Mouse (Mus musculus): Measurements from ENCODE around the gene Celsr1. TPM values are rescaled to one million over a fixed set of nuclear protein-coding genes. Genes with fewer than 3 reads are reported as not detected.

Gene Celsr1
- total and polyA plus RNA-seq, 3 experiments, result not detected

GRCm38 (mm10) chr15:86074171-86074937 is 40.8 kb upstream of the Celsr1 start:
- H3K4me3 ChIP-seq (replicated peaks in 1 of 3; ENCODE audit: low read depth in 2 of 3, low read length in 2 of 3, poor library complexity in 1 of 3), result no peak overlapping the region
- H3K9ac ChIP-seq (ENCODE audit: insufficient read depth, low read depth), result no peak overlapping the region
- no peaks in the 10 kb centered on the region for H3K36me3 ChIP-seq (replicated peaks in 1 of 2; ENCODE audit: control insufficient read depth in 1 of 2, insufficient read depth in 1 of 2, low read length in 1 of 2)
- dilution Hi-C loops (cut with MboI; ENCODE audit: extremely low pct_ligation_motif_present, extremely low pct_unique_long_range_greater_than_20kb, low sequenced_read_pairs) (no loop called here), in situ Hi-C loops (cut with MboI; ENCODE audit: low pct_ligation_motif_present, low pct_unique_long_range_greater_than_20kb, low sequenced_read_pairs) (no loop called here)
- H3K27ac ChIP-seq (ENCODE audit: insufficient read depth, low read depth), result no peak overlapping the region
- H3K4me2 ChIP-seq (ENCODE audit: insufficient read depth, low read depth, poor library complexity, severe bottlenecking), result no peak overlapping the region
- H3K79me2 ChIP-seq (replicated peaks; ENCODE audit: control insufficient read depth, extremely low read depth, insufficient read depth, poor library complexity, severe bottlenecking), result no peaks in the 10 kb centered on the region
- TF ChIP-seq ZMIZ1 (IDR thresholded peaks at IDR 0.05; ENCODE audit: low read depth, low read length), result no peak
- TF ChIP-seq TBP (conservative IDR thresholded peaks at IDR 0.05; ENCODE audit: low read depth, low read length), result no peak
- TF ChIP-seq CHD2 (IDR thresholded peaks at IDR 0.05; ENCODE audit: low read length), result no peak
- TF ChIP-seq KAT2A (IDR thresholded peaks at IDR 0.05; ENCODE audit: insufficient replicate concordance, low read length), result no peak
- no peak for TF ChIP-seq RCOR1 (conservative IDR thresholded peaks at IDR 0.05; ENCODE audit: low read depth, low read length)
- no peak for TF ChIP-seq HCFC1 (IDR thresholded peaks at IDR 0.05; ENCODE audit: low read depth, low read length)
- TF ChIP-seq MEF2A (IDR thresholded peaks at IDR 0.05; ENCODE audit: borderline replicate concordance, low read depth, low read length), result no peak
- H3K9me3 ChIP-seq (replicated peaks; ENCODE audit: low read length), result no peaks in the 10 kb centered on the region
- H3K27me3 ChIP-seq (replicated peaks), result peaks cover 22% of the 10 kb centered on the region
- H3K4me1 ChIP-seq (ENCODE audit: control insufficient read depth in 1 of 2, insufficient read depth in 2 of 2), result peaks cover 2 to 35% of the 10 kb centered on the region in 2 experiments
- no peak for DNase-seq (ENCODE audit: extremely low read depth)

DNA sequence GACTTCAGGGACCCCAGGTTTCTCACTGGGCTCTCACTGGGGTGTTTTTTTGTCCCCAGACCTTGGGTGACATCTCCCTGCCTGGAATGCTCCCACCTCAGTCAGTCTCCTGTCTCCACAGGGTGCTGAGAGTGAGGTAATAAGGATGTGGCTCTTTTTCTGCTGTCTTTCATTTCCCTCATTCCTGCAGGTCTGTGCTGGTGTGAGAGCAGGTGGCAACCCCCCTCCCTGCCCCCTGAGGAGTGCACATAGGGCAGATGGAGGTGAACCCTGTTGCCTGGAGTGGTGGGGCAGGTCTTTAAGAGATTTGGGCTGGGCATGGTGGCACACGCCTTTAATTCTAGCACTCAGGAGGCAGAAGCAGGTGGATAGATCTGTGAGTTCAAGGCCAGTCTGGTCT is 37.6 kb upstream of the Celsr1 start:
- Histone ChIP-seq H3K27me3 (replicated peaks) (peaks cover 10% of the 10 kb centered on the region), H3K27ac (ENCODE audit: insufficient read depth, low read depth) (no peak overlapping the region), H3K36me3 (replicated peaks in 1 of 2; ENCODE audit: control insufficient read depth in 1 of 2, insufficient read depth in 1 of 2, low read length in 1 of 2) (no peaks in the 10 kb centered on the region), H3K4me3 (replicated peaks in 1 of 3; ENCODE audit: low read depth in 2 of 3, low read length in 2 of 3, poor library complexity in 1 of 3) (no peak overlapping the region), H3K79me2 (replicated peaks; ENCODE audit: control insufficient read depth, extremely low read depth, insufficient read depth, poor library complexity, severe bottlenecking) (no peaks in the 10 kb centered on the region), H3K9me3 (replicated peaks; ENCODE audit: low read length) (no peaks in the 10 kb centered on the region), H3K4me2 (ENCODE audit: insufficient read depth, low read depth, poor library complexity, severe bottlenecking) (no peak overlapping the region), H3K4me1 (ENCODE audit: control insufficient read depth in 1 of 2, insufficient read depth in 2 of 2) (peaks cover 18 to 64% of the 10 kb centered on the region in 2 experiments), H3K9ac (ENCODE audit: insufficient read depth, low read depth) (no peak overlapping the region)
- in situ Hi-C loops (cut with MboI; ENCODE audit: low pct_ligation_motif_present, low pct_unique_long_range_greater_than_20kb, low sequenced_read_pairs), result no loop called here
- TF ChIP-seq BHLHE40 (IDR thresholded peaks at IDR 0.05; ENCODE audit: low read depth, low read length), result no peak
- DNase-seq (ENCODE audit: extremely low read depth), result no peak
- dilution Hi-C loops (cut with MboI; ENCODE audit: extremely low pct_ligation_motif_present, extremely low pct_unique_long_range_greater_than_20kb, low sequenced_read_pairs), result no loop called here

DNA sequence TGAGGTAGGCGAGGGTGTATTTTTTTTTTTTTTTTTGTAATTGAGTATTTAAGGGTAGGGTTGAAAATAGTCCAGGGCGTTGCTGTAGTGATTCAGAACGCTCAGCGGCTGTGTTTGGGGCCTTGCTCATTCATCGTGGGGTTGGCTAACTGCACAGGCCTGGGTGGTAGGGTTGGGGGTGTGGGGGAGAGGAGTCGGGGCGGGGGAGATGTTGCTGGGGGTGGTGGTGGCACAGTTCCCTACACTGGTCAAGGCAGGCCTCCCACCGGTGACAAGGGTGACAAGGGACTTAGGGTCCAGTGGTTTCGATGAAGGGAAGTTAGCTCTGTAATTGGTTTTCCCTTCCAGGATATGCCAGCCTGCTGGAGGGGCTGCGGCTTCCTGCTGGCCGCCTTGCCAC is 36.8 kb upstream of the Celsr1 start:
- TF ChIP-seq JUN (IDR thresholded peaks at IDR 0.05; ENCODE audit: insufficient read depth, low read depth, low read length) (no peak), RCOR1 (conservative IDR thresholded peaks at IDR 0.05; ENCODE audit: low read depth, low read length) (no peak), ZMIZ1 (IDR thresholded peaks at IDR 0.05; ENCODE audit: low read depth, low read length) (no peak), ZKSCAN1 (IDR thresholded peaks at IDR 0.05; ENCODE audit: borderline replicate concordance, low read depth, low read length) (no peak), CTCF (conservative IDR thresholded peaks at IDR 0.05 in 1 of 2, IDR thresholded peaks at IDR 0.05 in 1 of 2; ENCODE audit: low read depth in 2 of 2, low read length in 2 of 2) (no peak), MEF2A (IDR thresholded peaks at IDR 0.05; ENCODE audit: borderline replicate concordance, low read depth, low read length) (no peak), PAX5 (IDR thresholded peaks at IDR 0.05; ENCODE audit: low read length) (no peak), NELFE (IDR thresholded peaks at IDR 0.05; ENCODE audit: low read depth, low read length) (no peak)
- H3K36me3 ChIP-seq (replicated peaks in 1 of 2; ENCODE audit: control insufficient read depth in 1 of 2, insufficient read depth in 1 of 2, low read length in 1 of 2), result no peaks in the 10 kb centered on the region
- H3K27me3 ChIP-seq (replicated peaks), result peaks cover 9% of the 10 kb centered on the region
- no peak overlapping the region for H3K27ac ChIP-seq (ENCODE audit: insufficient read depth, low read depth)
- H3K4me3 ChIP-seq (replicated peaks in 1 of 3; ENCODE audit: low read depth in 2 of 3, low read length in 2 of 3, poor library complexity in 1 of 3), result no peak overlapping the region
- peaks cover 2% of the 10 kb centered on the region for H3K9me3 ChIP-seq (replicated peaks; ENCODE audit: low read length)
- in situ Hi-C loops (cut with MboI; ENCODE audit: low pct_ligation_motif_present, low pct_unique_long_range_greater_than_20kb, low sequenced_read_pairs), result no loop called here
- no peaks in the 10 kb centered on the region for H3K79me2 ChIP-seq (replicated peaks; ENCODE audit: control insufficient read depth, extremely low read depth, insufficient read depth, poor library complexity, severe bottlenecking)
- DNase-seq (ENCODE audit: extremely low read depth), result no peak
- H3K9ac ChIP-seq (ENCODE audit: insufficient read depth, low read depth), result no peak overlapping the region
- H3K4me2 ChIP-seq (ENCODE audit: insufficient read depth, low read depth, poor library complexity, severe bottlenecking), result no peak overlapping the region
- dilution Hi-C loops (cut with MboI; ENCODE audit: extremely low pct_ligation_motif_present, extremely low pct_unique_long_range_greater_than_20kb, low sequenced_read_pairs), result no loop called here
- peaks cover 18 to 64% of the 10 kb centered on the region in 2 experiments for H3K4me1 ChIP-seq (ENCODE audit: control insufficient read depth in 1 of 2, insufficient read depth in 2 of 2)
